Mouse (Mus musculus): ENCODE data around the gene Rab3il1. TPM values are rescaled to one million over a fixed set of nuclear protein-coding genes. Genes with fewer than 3 reads are reported as not detected.

Rab3il1 gene
- total RNA-seq, 4 experiments from 2014 or later = 9.4 to 20.4 (median 14.0) TPM

GRCm38 (mm10) chr19:10013348-10013747 lies 11.9 kb downstream of the Rab3il1 start:
- no peak for DNase-seq (ENCODE audit: low spot score in 2 of 2)

GRCm38 (mm10) chr19:10013913-10014312 lies 12.4 kb downstream of the Rab3il1 start:
- DNase-seq (ENCODE audit: low spot score in 2 of 2) = no peak

- DNase-seq (ENCODE audit: low spot score in 2 of 2) = no peak
Measured at GRCm38 (mm10) chr19:10014824-10015223, 13.4 kb downstream of the Rab3il1 start.

GRCm38 (mm10) chr19:10015442-10015841 lies 14.0 kb downstream of the Rab3il1 start:
- no peak for DNase-seq (ENCODE audit: low spot score in 2 of 2)

- DNase-seq (ENCODE audit: low spot score in 2 of 2) = no peak
Measured at GRCm38 (mm10) chr19:10016151-10016550, 14.7 kb downstream of the Rab3il1 start.

- DNase-seq (ENCODE audit: low spot score in 2 of 2) = peak; percentile 69 to 75
Measured at GRCm38 (mm10) chr19:10017637-10018526, 16.4 kb downstream of the Rab3il1 start.

- no peak for DNase-seq (ENCODE audit: low spot score in 2 of 2)
Measured at GRCm38 (mm10) chr19:10018527-10018818, 17.0 kb downstream of the Rab3il1 start.

- DNase-seq (ENCODE audit: low spot score in 2 of 2) = no peak
Measured at GRCm38 (mm10) chr19:10019214-10019760, 17.8 kb downstream of the Rab3il1 start.

GRCm38 (mm10) chr19:10021981-10022380 lies 20.5 kb downstream of the Rab3il1 start:
- DNase-seq (ENCODE audit: low spot score in 2 of 2) = no peak

GRCm38 (mm10) chr19:10022414-10023303 lies 21.2 kb downstream of the Rab3il1 start:
- DNase-seq (ENCODE audit: low spot score in 2 of 2) = peak in 1 of 2 experiments; percentile 60

GRCm38 (mm10) chr19:10023304-10023758 lies 21.9 kb downstream of the Rab3il1 start:
- no peak for DNase-seq (ENCODE audit: low spot score in 2 of 2)

GRCm38 (mm10) chr19:10025169-10025875 lies 23.9 kb downstream of the Rab3il1 start:
- DNase-seq (ENCODE audit: low spot score in 2 of 2) = no peak

- DNase-seq (ENCODE audit: low spot score in 2 of 2) = no peak
Measured at GRCm38 (mm10) chr19:10029746-10030145, 28.3 kb downstream of the Rab3il1 start.

GRCm38 (mm10) chr19:10033211-10033973 lies 31.9 kb downstream of the Rab3il1 start:
- DNase-seq (ENCODE audit: low spot score in 2 of 2) = peak in 1 of 2 experiments; percentile 71

- no peak for DNase-seq (ENCODE audit: low spot score in 2 of 2)
Measured at GRCm38 (mm10) chr19:10034356-10034755, 32.9 kb downstream of the Rab3il1 start.

GRCm38 (mm10) chr19:10034785-10035447 lies 33.4 kb downstream of the Rab3il1 start:
- DNase-seq (ENCODE audit: low spot score in 2 of 2) = peak in 1 of 2 experiments; percentile 83

GRCm38 (mm10) chr19:10037534-10037933 lies 36.1 kb downstream of the Rab3il1 start:
- DNase-seq (ENCODE audit: low spot score in 2 of 2) = no peak

- DNase-seq (ENCODE audit: low spot score in 2 of 2) = no peak
Measured at GRCm38 (mm10) chr19:10038364-10038763, 36.9 kb downstream of the Rab3il1 start.

- DNase-seq (ENCODE audit: low spot score in 2 of 2) = no peak
Measured at GRCm38 (mm10) chr19:10038910-10039309, 37.4 kb downstream of the Rab3il1 start.

GRCm38 (mm10) chr19:10039615-10040014 lies 38.1 kb downstream of the Rab3il1 start:
- DNase-seq (ENCODE audit: low spot score in 2 of 2) = no peak
